Mouse (Mus musculus): Measurements from ENCODE around the gene Ltbr. TPM values are rescaled to one million over a fixed set of nuclear protein-coding genes. Genes with fewer than 3 reads are reported as not detected.

The Ltbr gene
- polyA plus RNA-seq, 1 experiment from 2014 or later, result 54.9 TPM

- Histone ChIP-seq H3K27ac (no peak overlapping the region), H3K79me2 (ENCODE audit: inconsistent target) (no peaks in the 10 kb centered on the region), H3K4me3 (ENCODE audit: inconsistent target) (no peak overlapping the region), H3K36me3 (ENCODE audit: inconsistent target) (no peaks in the 10 kb centered on the region)
- WGBS (ENCODE audit: missing documents), result 77% methylated on average over 9 of the region's 9 CpGs
Measured at GRCm38 (mm10) chr6:125264219-125264618, 49.5 kb downstream of the Ltbr start.

- Histone ChIP-seq H3K36me3 (ENCODE audit: inconsistent target) (no peaks in the 10 kb centered on the region), H3K79me2 (ENCODE audit: inconsistent target) (no peaks in the 10 kb centered on the region), H3K4me3 (ENCODE audit: inconsistent target) (no peak overlapping the region), H3K27ac (no peak overlapping the region)
- 92% methylated on average over 10 of the region's 10 CpGs for WGBS (ENCODE audit: missing documents)
Measured at GRCm38 (mm10) chr6:125260006-125260555, 53.6 kb downstream of the Ltbr start.

Other genes starting within 250 kb of the Ltbr start
- 10.0 to 28.0 TPM (median 23.5 TPM) in 3 replicates for gene Lpar5, start 246.0 kb downstream of the Ltbr start, polyA plus RNA-seq (2018)
- gene Chd4, start 217.9 kb downstream of the Ltbr start, polyA plus RNA-seq (2018), result 102 to 280 TPM (median 126 TPM) in 3 replicates
- gene Nop2, start 182.0 kb downstream of the Ltbr start, polyA plus RNA-seq (2018), result 15.3 to 47.0 TPM (median 23.8 TPM) in 3 replicates
- 14.3 to 29.7 TPM (median 18.2 TPM) in 3 replicates for gene Iffo1, start 168.6 kb downstream of the Ltbr start, polyA plus RNA-seq (2018)
- gene Gapdh, start 147.4 kb downstream of the Ltbr start, polyA plus RNA-seq (2018), result 1,249 to 2,484 TPM (median 2,323 TPM) in 3 replicates
- gene Ncapd2, start 122.2 kb downstream of the Ltbr start, polyA plus RNA-seq (2018), result 6.0 to 12.7 TPM (median 10.3 TPM) in 3 replicates
- gene Mrpl51, start 122.1 kb downstream of the Ltbr start, polyA plus RNA-seq (2018), result 32.5 to 47.9 TPM (median 40.8 TPM) in 3 replicates
- 4.9 to 8.4 TPM (median 6.3 TPM) in 3 replicates for gene Vamp1, start 98.3 kb downstream of the Ltbr start, polyA plus RNA-seq (2018)
- gene Tapbpl, start 82.0 kb downstream of the Ltbr start, polyA plus RNA-seq (2018), result 11.1 to 31.4 TPM (median 11.5 TPM) in 3 replicates
- gene Cd27, start 76.9 kb downstream of the Ltbr start, polyA plus RNA-seq (2018), result not detected in 3 replicates
- gene Tuba3a, start 27.8 kb downstream of the Ltbr start, polyA plus RNA-seq (2018), result not detected in 3 replicates
- 0.93 to 1.8 TPM (median 1.3 TPM) in 3 replicates for gene Scnn1a, start 6.8 kb upstream of the Ltbr start, polyA plus RNA-seq (2018)
- 140 to 157 TPM (median 155 TPM) in 3 replicates for gene Tnfrsf1a, start 35.5 kb upstream of the Ltbr start, polyA plus RNA-seq (2018)
- not detected in 3 replicates for gene Plekhg6, start 66.9 kb upstream of the Ltbr start, polyA plus RNA-seq (2018)
- gene Cd9, start 180.9 kb upstream of the Ltbr start, polyA plus RNA-seq (2018), result 296 to 414 TPM (median 359 TPM) in 3 replicates
- 12.6 to 39.2 TPM (median 15.9 TPM) in 3 replicates for gene Vwf, start 232.9 kb upstream of the Ltbr start, polyA plus RNA-seq (2018)

Data from macrophage (primary cell).